Mouse (Mus musculus): ENCODE measurements around the gene Dhx9.
"Not testable (repeated sequence)": the region's sequence is repeated elsewhere in the genome, so short reads cannot be mapped to it uniquely, and the experiment has no call there.

The Dhx9 gene

DNA sequence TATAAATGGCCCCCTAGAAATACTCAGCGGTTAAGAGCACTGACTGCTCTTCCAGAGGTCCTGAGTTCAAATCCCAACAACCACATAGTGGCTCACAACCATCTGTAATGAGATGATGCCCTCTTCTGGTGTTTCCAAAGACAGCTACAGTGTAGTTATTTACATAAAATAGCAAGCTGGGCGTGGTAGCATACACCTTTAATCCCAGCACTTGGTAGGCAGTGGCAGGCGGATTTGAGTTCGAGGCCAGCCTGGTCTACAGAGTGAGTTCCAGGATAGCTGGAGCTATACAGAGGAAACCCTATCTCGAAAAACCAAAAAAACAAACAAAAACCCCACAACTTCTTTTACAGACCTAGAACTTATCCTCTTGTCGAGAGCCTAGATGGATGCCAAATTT is 1.3 kb downstream of the Dhx9 start:
- DNase-seq (ENCODE audit: low spot score): not testable (repeated sequence)

DNA sequence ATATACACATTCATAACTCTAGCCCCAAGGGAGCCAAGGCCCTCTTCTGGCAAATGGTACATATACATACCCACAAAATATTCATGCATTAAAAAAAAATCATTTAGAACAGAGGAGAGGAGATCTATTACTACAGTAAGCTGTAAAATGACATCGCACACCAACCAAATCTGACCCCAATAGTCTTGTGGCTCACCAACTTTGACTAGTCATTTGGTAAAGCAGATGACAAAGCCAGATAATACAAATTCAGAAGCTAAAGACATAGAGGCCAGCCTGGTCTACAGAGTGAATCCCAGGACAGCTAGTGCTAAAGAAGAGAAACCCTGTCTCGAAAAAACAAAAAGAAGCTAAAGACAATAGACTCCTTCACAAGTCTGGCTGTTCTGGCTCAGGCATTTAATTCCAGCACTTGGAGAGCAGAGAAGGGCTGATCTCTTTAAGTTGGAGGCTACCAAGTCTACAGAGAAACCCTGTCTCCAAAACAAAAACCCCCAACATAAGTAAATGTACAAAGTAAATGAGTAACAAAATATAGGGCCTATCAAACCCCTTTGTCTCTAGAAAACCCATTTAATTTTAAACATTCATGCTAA is 2.2 kb downstream of the Dhx9 start:
- no peak for DNase-seq (ENCODE audit: low spot score)

DNA sequence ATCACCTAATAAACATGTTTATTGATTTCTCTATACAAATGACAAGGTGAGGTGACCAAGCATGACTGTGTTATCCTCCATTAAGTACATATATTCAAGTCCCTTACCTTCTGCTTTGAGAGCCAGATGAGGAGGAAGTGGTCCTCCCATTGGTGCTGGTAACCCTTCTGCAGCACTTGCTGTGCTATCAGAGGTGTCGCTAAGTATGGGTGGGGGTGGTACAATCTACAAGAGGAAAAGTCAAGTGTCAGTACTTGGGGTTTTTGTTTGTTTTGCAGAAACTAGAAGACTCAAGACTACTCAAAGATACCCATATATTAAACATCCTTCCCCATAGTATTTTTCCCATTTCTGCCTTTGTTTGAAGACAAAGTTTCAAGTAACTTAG is 6.4 kb downstream of the Dhx9 start:
- DNase-seq (ENCODE audit: low spot score): no peak

DNA sequence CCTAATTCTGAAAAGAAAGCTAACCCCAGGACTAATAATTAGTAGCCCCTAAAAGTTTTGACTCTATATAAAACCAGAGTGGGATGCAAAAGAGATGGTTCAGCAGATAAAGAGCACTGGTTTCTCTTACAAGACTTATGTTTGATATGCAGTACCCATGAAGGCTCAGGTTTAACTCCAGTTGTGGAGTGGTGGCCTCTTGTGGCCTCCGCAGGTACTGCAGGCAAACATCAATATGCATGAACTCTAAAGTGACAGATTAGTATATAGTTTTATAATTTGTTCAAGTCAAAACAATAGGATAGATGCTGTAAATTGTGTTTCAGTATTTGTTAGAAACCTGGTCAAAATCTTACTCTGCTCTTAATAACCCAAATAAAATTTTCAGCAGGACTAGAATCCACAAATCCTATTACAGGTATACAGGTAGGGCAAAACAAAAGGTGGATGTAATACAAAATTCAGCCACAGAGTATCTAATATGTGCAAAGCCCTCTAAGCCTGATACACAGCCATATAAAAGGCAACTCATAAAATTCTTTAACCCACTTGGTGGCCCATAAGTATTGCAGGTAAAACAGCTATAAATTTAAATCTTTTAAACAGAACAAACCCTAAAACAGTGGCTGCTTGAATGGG is 7.0 kb downstream of the Dhx9 start:
- peak; percentile 57 for DNase-seq (ENCODE audit: low spot score)

DNA sequence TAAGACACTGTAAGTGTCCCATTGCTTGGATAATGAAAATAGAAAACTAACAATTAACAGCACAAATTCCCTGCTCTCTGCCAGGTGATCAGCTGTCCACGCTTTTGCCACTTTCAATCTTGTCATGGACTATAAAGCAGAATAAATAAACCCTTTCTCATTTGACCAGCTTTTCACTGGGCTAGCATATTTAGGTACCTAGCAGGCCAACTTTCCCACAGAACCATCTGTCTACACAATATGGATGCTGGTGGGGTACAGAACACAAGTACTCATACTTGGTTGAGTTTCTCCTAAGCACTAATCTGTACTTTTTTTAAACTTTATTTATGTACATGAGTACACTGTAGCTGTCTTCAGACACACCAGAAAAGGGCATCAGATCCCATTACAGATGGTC is 8.2 kb downstream of the Dhx9 start:
- no peak for DNase-seq (ENCODE audit: low spot score)

DNA sequence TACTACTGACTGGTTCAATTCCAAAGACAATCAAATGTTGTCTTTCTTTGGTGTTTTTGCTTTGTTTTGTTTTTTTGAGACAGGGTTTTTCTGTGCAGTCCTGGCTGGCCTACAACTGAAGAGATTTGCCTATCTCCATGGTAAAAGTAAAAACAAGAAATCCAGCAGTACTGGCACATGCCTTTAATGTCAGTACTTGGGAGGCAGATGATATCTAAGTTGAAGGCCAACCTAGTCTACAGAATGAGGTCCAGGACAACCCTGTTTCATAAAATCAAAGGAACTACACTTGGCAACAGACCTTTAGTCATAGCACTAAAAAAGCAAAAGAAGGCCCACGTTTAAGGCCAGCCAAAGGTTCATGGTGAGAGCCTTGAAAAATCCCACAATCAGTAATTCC is 25.7 kb downstream of the Dhx9 start:
- no peak for DNase-seq (ENCODE audit: low spot score)

DNA sequence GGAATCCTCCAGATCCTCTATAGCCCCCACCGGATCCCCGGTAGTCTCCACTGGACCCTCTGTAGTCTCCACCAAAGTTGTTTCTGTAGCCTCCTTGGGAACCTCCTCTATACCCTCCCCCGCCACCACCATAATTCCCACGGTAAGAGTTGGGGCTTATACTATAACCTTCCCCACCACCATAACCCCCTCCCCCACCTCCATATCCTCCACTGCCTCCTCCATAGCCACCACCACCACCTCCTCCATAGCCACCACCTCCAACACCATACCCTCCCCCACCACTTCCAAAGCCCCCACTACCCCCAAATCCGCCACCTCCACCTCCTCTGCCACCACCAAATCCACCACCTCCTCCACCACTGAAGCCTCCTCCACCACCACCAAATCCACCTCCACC is 31.3 kb downstream of the Dhx9 start:
- DNase-seq (ENCODE audit: low spot score): no peak

DNA sequence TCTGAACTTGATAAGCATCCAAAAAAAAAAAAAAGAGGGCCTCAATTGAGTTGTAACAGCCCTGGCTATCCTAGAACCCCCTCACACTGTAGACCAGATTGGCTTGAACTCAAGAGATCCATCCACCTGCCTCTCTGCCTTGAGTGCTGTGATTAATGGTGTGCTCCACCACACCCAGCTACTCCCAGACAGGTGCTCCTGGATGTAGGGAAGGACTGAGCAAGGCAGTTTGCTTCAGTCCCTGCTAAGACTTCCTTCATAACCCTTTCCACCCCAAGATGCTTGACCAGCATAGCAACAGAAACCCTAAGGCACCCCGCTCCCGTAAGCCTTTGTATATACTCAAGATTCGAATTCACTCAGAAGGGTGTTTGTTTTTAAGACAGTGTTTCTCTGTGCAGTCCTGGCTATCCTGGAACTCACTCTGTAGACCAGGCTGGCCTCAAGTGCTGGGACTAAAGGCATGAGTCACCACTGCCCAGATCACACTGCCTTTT is 34.3 kb downstream of the Dhx9 start:
- no peak for DNase-seq (ENCODE audit: low spot score)

DNA sequence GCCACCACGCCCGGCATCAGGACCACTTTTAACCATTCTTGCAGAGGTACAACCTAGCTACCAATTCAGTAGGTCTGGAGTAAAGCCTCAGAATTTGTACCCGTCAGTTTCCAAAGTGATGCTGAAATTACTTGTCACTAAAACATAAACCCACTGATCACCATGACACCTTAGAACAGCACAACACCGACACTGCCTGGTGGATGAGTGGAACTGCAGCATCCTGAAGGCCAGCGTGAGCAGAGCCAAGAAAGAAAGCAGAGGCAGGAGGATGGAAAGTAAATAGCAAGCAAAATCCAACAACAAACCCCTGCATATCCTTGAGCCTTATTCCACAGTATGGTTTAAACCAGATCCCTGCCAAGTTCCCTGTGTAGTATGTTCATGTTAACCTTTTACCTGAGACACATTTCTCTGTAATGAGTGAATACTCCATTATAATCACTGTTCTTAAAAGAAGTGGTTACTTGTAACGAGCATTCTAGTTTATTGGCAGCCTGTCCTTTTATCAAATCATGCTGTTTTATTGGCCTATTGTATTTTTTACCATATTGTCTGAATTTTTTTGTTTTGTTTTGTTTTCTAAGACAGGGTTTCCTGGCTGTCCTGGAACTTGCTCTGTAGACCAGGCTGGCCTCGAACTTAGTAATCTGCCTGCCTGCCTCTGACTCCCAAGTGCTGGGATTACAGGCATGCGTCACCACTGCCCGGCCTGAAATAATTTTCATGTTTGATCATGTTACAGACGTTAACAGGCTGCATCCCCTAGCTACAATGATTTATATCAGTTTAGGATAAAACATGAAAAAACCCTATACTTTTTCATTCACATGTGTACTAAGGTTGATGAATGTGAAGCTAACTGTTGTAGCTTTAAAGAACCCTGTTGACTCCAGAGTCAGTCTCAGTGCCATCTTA is 36.0 kb downstream of the Dhx9 start:
- peak; percentile 32 for DNase-seq (ENCODE audit: low spot score)

DNA sequence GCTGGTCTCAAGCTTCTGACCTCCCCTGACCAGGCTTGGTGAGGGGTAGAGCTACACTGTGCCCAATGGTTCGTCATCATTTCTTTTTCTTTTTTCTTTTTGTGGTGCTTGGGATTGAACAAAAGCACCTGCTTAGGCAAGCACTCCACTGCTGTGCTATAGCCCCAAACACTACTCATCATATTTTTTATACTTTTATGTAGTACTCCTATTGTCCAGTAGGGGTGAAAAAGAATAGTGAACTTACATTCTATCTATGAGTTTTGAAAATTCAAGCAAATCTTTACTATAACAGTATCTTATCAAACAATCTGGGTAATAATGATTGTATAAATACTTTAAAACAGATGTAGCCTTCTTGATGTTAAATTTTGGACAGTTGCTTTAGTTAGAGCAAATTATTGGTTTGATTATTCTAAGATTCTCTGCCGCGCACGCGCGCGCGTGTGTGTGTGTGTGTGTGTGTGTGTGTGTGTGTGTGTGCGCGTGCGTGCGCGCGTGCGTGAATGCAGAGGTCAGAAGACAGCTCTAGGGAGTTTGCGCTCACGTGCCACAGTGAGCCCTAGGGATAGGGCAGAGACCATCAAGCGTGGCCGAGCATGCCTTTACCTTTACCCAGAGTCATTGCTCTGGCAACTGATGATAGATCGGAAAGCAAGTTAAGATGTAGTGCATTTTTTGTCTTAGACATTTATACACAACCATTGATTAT is 41.2 kb downstream of the Dhx9 start:
- DNase-seq (ENCODE audit: low spot score): no peak

DNA sequence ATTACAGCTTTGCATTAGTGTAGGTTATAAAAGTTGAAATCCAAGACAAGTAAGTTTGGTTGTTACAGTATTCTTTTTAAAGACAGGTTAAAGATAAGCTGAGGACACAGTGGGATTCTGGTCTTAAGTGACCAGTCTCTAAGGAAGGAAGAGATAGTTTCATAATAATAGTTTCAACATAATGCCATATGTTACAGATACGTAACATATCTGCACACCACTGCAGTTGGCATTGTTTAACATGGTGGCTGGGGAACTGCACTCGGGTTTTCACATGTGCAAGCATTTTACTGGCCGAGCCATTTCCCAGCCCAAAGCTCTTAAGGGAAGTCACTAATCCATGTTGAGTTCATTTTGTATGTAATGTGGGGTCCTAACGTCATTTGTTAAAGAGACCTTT is 43.8 kb downstream of the Dhx9 start:
- no peak for DNase-seq (ENCODE audit: low spot score)

DNA sequence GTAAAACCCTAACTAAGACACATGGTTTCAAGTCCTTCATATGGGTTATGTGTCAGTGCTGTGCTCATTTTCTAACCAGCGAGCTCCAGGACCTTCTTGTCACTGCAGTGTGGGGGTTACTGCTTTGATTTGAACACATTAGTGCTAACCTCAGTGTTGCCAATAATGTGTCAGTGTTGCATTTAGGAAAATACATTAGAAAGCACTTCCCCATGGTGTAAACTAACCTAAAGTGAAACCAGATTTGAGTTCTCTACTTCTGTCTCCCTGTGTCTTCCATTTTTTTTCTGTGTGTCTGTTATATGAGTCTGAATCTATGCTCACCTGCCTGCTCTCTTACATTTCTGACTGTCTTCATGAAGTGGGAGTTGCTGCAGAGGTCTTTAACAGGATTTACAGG is 44.4 kb downstream of the Dhx9 start:
- no peak for DNase-seq (ENCODE audit: low spot score)

DNA sequence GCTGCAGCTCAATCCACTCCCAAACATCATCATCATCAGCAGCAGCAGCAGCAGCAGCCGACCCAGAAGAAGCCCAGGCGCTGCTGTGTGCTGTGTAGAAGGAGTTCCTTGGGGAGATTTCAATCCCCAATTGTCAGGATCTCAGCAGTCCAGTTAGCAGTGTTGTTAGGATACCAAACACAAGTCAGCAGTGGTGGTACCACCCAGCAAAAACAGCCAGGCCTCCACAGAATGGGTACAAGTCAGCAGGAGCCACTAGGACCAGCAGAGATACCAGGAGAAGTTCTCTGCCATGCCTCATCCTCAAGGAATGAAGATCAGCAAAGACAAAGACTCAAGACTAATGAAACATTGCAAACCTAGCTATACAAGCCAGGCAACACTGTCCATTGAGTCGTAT is 45.8 kb downstream of the Dhx9 start:
- DNase-seq (ENCODE audit: low spot score): no peak

DNA sequence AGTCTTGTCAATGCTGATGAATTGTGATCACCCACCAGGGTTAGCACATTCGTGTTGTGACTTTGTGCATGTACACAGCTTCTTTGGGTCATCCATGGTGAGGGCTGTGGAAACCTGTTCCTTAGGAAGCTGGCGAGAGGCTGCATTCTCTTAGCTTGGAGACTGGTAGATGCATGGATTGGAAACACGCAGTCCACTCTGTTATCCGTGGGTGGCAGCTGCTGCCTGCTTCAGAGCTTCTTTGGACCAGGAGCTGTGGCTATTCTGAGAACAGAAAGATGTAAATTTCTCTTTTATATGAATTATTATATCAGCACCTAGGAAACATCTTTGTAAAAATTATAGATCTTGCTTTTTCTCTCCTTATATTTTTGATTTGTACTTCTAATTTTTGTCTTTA is 46.7 kb downstream of the Dhx9 start:
- no peak for DNase-seq (ENCODE audit: low spot score)

DNA sequence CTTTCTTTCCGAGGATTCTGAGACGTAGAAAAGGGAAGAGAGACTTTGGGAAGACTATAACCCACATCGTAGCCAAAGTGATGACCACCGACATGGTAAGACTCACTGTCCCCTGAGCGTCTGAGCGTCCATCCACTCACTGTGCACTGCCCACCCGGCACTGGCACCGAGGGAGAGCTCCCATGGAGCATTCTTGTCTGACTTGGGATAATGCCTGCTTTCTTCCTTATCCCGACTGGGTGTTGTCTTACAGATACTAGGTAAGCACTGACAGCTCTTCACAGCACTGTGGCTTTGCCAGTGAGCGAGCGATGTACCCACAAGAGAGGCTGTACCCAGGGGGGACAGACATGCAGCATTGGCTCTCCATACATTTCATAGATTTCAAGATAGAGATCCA is 49.9 kb downstream of the Dhx9 start:
- DNase-seq (ENCODE audit: low spot score): no peak

DNA sequence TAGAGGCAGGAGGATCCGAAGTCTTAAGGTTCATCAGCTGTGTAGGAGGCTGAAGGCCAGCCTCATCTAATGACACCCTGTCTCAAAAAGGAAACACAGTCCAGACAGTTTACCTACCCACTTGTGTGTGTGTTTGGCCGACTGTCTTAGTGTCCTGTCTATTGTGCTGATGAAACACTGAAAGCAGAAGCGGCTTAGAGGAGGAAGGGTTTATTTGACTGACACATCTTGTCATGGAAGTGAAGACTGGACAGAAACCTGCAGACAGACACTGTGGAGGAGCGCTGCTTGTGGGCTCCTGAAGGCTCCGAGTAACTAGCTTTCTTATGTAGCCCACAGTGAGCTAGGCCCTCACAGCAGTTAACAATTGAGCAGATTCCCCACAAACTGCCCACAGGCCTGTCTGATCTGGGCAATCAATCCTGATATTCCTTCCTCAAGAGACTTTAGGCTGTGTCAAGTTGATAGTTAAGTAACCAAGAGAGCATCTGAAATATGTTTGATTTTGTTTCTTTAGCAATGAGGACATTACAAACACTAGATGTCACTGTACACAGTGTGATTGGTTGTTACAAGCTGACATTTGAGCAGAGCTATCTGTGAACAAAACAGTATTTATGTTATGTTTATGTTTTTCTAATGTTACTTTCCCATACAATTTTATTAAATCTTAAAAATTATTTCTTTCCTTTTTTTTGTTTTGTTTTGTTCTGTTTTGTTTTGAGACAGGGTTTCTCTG is 53.4 kb downstream of the Dhx9 start:
- DNase-seq (ENCODE audit: low spot score): no peak

DNA sequence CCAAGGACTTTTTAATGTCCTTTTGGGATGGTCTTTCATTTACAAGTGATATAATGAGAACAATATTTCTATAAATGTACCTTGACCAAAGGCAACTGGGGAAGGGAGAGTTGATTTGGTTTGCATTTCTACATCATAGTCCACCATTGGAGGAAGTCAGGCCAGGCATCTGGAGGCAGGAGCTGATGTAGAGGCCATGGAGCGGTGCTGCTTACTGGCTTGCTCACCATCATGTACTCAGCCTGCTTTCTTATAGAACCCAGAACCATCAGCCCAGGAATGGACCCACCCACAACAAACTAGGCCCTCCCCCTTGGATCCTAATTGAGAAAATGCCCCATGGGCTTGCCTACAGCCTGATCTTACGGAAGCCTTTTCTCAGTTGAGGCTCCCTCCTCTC is 55.1 kb downstream of the Dhx9 start:
- no peak for DNase-seq (ENCODE audit: low spot score)

DNA sequence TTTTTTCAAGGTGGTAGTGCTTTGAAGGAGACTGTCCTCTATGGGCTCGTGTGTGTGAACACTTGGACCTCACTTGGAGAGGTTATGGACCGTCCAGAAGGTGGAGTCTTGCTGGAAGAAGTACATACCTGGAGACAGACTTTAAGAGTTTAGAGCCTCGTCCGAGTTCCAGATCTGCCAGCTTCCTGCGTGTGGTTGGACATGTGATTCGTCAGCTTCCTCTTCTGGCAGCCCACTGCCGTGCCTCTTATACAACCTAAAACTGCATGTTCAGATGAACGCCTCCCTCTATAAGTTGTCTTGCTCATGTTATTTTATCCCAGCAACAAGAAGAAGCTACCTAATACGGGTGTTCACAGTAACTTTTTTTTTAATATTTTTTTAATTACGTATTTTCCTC is 55.8 kb downstream of the Dhx9 start:
- DNase-seq (ENCODE audit: low spot score): peak; percentile 10

DNA sequence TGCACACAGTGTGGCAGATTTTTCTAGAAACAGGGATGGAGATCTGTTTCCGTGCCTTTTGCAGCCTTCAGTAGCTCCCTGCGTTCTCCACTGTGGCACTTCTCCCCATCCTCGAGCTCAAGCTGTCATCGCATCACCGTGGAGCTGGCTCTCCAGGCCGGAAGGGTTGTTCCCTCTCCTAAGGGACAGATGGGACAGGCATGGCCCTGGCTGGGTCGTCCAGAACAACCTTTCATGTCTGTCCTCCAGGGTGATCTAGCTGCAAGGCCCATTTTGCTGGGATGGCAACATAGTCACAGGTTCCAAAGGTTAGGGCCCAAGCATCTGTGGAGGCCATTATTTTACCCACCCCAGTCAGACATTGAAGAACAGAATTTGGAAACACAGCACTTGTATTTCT is 56.3 kb downstream of the Dhx9 start:
- DNase-seq (ENCODE audit: low spot score): no peak

DNA sequence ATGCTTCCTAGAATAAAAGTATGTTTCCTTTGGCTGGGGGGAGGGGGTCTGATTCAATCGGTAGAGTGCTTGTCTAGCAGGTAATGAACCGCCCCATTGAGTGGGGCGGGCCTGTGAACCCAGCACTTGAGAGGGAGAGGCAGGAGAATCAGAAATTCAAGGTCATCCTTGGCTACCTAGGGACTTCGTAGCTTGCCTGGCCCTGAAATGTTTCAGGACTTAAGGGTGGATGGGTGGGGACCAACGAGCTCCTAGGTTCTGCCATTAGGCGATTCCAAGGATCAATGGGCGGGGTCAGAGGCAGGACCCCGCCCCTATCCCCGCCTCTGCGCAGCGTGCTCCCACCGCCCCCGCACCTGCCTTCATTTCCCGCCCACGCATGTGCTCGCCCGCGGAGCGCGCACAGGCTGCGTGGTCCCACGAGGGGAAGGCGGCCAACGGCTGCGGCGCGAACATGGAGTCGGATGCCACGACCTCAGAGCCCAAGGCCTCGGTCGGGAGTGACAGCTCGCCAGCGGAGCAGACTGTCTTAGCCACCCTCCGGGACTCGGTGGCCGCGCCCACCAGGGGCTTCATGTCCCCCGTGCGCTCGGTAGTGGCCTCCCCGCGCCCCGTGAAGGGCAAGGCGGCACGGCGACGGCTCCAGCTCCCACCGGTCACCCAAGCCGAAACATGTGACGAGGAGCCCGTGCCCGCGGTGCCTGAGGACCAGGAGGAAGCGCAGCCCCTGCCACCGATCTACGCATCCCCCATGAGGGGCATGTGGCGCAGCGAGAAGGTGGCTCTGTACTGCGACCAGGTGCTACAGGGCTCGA is 62.5 kb downstream of the Dhx9 start, which contains the start of gene Shcbp1l:
Shcbp1l (plus strand) TSS at position 393 of the 815 bp plus-strand sequence.
- peak; percentile 59 for DNase-seq (ENCODE audit: low spot score)

DNA sequence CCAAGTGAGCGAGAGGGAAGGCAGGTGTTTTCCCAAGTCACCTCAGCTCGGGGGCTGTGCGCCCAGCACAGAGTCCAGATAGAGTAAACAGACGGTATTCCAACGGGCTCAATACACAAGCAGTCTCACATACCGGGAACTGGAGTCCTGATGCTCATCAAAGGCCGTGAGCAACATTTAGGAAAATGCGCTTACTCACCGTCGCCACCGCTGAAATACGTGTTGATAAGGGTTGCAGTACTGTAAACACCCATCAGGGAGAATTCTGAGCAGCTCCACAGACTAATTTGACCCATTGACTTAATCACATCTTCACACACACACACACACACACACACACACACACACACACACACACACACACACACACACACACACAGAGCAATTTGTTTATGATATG is 63.2 kb downstream of the Dhx9 start:
- DNase-seq (ENCODE audit: low spot score): no peak
